Mouse (Mus musculus) thymus, postnatal 0 days (tissue): ENCODE measurements at regions not wholly inside any gene's neighbourhood (a gene's known extent, or its start where the extent isn't known, plus 50 kb on each side); places are given as distances from the start of the nearest gene placed in this dataset.

Experiments
- DNase-seq: peaks from one replicate; pipeline ENCODE4 v3.0.0-alpha.2; 2015; ENCODE audit warnings: low spot score

DNA sequence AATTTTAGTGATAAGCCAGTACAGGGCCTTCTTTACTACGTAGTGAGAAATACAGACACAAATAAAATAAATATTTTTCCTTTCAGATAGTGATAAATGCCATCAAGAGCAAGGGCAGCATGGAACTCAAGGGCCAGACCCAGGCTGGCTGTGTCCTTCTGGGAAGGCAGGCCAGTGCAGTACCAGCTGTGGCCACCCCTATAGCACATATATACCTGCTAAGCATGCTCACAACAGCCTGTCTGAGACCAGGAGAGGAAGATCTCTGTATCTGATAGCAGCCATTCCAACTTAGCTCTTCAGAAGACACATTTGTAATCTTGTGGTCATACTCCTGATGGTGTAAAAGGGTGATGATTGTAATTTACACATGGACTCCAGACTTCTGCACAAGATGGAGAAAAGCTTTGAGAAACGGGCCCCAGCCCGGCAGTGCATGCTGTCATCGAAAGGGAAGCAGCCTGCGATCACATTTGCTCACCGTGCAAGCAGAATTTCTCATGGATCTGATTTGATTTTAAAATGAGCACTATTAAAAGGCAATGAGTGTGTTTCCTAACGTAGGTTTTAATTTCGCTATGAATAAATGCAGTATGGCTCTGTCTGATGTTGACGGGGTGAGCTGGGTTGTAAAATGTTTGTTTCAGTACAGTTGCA lies 335.6 kb downstream of the Tmem38b start:
- no peak for DNase-seq

DNA sequence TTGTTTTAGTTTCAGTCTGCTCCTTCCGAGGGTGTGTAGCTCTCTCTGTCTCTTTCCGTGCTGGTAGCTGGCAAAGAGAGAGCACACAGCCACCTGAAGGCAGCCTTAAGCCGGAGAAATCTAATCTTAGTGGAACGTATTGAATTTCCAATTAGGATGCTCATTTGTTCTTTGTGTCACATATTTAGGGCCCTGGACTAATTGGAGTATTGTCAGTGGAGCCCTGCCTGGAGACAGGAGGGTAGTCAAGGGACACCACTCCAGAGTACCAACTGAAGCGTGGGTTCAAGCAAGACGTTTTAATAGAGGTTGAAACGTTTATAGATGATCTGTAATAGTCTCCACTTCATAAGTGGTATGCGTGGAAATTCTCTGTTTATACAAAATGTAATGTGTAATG lies 336.5 kb downstream of the Tmem38b start:
- DNase-seq, result no peak

DNA sequence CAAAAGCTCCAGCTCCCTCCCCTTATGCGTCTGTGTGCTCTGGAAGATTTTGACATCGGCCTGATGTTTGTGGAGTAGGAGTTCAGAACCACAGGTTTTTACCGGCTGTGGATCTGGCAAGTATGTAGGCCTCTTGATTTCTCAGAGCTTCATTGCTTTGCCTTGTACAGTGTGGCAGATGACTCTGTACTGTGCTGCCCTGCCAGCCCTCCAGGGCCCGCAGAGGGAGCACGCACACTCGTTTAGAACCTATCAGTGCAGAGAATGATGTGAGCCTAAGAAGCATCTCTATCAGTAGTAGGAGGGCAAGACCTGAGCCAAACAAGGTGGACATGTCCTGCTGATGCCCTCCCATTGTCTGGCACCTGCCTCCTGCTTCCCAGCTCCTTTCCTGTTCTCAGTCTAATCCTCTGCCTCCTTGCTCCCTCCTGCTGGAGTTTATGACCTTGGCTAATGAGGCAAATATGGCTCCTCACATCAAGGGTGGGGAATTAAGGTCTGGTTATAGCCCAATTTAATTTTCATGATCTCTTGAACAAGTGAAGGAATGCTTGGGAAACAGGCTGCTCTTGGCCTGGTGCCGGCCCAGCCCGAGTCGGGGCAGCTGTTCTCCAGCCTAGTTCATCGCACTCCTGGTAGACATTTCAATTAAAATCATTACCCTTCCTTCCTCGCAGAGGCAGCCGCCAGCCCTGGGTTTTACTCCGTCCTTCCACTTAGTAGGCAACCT lies 344.5 kb downstream of the Tmem38b start:
- DNase-seq, result no peak

DNA sequence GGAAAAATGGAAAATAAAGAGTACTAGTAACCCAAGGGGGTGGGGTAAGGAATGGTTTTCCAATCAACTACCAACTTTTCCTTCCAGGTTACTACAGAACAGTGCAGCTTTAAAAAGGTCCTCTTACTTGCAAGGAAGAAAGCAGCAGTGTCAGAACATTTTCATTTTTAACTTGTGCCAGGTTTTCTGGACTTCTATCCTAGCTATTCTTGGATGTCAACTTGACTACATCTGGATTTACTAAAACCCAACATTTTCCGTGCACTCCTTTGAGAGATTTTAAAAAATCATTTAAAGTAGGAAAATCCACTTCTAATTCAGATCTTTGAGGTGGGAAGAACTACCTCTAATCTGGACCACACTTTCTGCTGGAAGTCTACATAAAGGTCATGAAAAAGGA lies 358.4 kb downstream of the Tmem38b start:
- no peak for DNase-seq

DNA sequence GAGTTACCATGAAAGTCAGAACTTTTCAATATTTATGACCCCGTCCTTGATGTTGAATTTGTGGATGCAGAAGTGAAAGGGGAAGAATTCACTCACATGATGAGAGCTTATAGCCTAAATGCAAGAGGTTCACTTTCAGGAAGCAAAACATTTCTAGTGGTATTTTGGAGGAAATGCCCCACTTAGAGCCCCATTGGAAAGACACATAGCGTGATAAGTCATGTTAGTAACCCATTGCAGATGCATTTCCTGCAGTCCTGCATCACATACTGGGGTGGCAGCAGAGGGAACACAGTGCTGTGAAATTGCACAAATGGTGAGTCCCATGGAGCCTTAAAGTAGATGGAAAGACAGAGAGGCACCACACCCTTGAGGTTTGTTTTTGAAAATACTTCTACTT lies 369.9 kb downstream of the Tmem38b start:
- DNase-seq, result no peak

DNA sequence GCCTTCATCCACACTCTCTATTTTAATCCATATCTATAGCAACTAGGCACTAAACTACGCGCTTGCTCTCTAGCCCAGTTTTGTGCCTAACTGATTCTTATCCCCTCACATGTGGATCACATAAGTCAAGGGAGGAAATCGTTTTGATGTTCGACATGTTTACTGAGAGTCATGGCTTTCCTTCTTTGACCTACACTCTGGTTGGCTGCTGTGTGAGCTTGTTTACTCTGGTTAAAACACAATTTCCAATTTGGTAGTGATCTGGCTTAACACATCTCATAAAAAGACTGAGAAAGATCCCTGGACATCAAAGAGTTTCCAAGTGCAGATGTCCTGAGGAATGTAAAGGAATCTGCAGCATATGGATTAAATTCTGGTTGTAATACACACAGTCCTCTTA lies 376.6 kb downstream of the Tmem38b start:
- no peak for DNase-seq

DNA sequence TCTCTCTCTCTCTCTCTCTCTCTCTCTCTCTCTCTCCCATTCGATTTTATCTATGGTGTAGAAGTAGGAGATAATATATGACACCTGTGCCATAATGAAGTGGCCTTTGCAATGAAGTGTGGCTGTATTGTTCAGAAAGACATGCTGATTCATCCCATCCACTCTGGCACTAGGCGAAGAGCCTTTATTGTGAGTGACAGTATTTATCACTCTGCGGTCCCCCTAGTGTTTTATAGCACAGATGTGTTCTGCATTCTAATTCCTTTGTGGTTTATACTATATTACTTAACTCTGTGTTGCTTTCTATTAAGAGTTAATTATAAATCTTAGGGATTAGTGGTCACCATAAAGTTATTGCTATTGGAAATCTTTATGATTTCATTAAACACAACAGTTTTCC lies 398.7 kb downstream of the Tmem38b start:
- no peak for DNase-seq
